Mouse (Mus musculus): ENCODE results near the gene Plekhg6.

GRCm38 (mm10) chr6:125389853-125390252 lies 9.3 kb upstream of the Plekhg6 start:
- TF ChIP-seq CTCF (IDR thresholded peaks at IDR 0.05; ENCODE audit: low read depth) (no peak), EP300 (IDR thresholded peaks at IDR 0.05; ENCODE audit: low read depth) (no peak)
